Mouse (Mus musculus) MEL (cell line): ENCODE measurements around the gene Alkbh7. TPM values are rescaled to one million over a fixed set of nuclear protein-coding genes. Genes with fewer than 3 reads are reported as not detected.

ENCODE experiments used
- DNase-seq: peaks from one replicate; pipeline ENCODE4 v3.0.0; 2011; ENCODE audit warnings: low read depth, low spot score
- H3K27ac ChIP-seq: 2 replicates; pipeline ENCODE4 v1.5.1; 2012; ENCODE audit warnings: low read depth, mild to moderate bottlenecking, control low read depth, low read length, moderate library complexity; ENCODE audit not compliant: control insufficient read depth
- H3K27me3 ChIP-seq, 2 experiments: fragments of 150-350 bp in 1 of 2; sonication (generic) in 1 of 2; 2 replicates each; pipeline ENCODE4 v1.6.1; 2012; ENCODE audit warnings: low read length in 2 of 2, mild to moderate bottlenecking in 2 of 2, improper control_type of control experiment in 1 of 2, moderate library complexity in 1 of 2; ENCODE audit not compliant: insufficient read depth in 2 of 2, control insufficient read depth in 1 of 2
- H3K36me3 ChIP-seq, 2 experiments: 2 replicates each; pipeline ENCODE4 v1.6.1; 2012 to 2014; ENCODE audit warnings: low read length in 2 of 2, improper control_type of control experiment in 1 of 2, inconsistent platforms in 1 of 2, mild to moderate bottlenecking in 1 of 2; ENCODE audit not compliant: insufficient read depth in 2 of 2, control insufficient read depth in 1 of 2
- H3K4me1 ChIP-seq, 2 experiments: fragments of 150-350 bp in 1 of 2; sonication (generic) in 1 of 2; 2 replicates each; pipeline ENCODE4 v1.6.1; 2012; ENCODE audit warnings: low read length in 2 of 2, improper control_type of control experiment in 1 of 2, mild to moderate bottlenecking in 1 of 2; ENCODE audit not compliant: insufficient read depth in 2 of 2, control insufficient read depth in 1 of 2
- H3K4me3 ChIP-seq, 2 experiments: fragments of 150-350 bp in 1 of 2; sonication (generic) in 1 of 2; 2 replicates each; pipeline ENCODE4 v1.5.1; 2012; ENCODE audit warnings: low read depth in 2 of 2, low read length in 2 of 2, mild to moderate bottlenecking in 2 of 2, moderate library complexity in 2 of 2, control low read depth in 1 of 2, improper control_type of control experiment in 1 of 2; ENCODE audit not compliant: control insufficient read depth in 1 of 2, insufficient read depth in 1 of 2
- H3K79me2 ChIP-seq: 2 replicates; pipeline ENCODE4 v1.6.1; 2012; ENCODE audit warnings: mild to moderate bottlenecking, low read length, moderate library complexity; ENCODE audit not compliant: control insufficient read depth, poor library complexity, insufficient read depth
- H3K9ac ChIP-seq: 2 replicates; pipeline ENCODE4 v1.6.1; 2012; ENCODE audit warnings: low read depth, mild to moderate bottlenecking, control low read depth, low read length, moderate library complexity; ENCODE audit not compliant: control insufficient read depth, poor library complexity, severe bottlenecking
- H3K9me3 ChIP-seq: fragments of 150-350 bp; sonication (generic); replicated peaks from 2 replicates; pipeline ENCODE4 v1.6.1; 2012; ENCODE audit warnings: mild to moderate bottlenecking, low read length, improper control_type of control experiment, moderate library complexity; ENCODE audit not compliant: insufficient read depth
- BHLHE40 ChIP-seq: IDR thresholded peaks from 2 replicates; pipeline ENCODE4 v1.6.1; 2012; ENCODE audit warnings: low read depth, mild to moderate bottlenecking, inconsistent platforms, low read length, improper control_type of control experiment, borderline replicate concordance
- CHD1 ChIP-seq: IDR thresholded peaks from 2 replicates; pipeline ENCODE4 v1.6.1; 2012; ENCODE audit warnings: low read depth, mild to moderate bottlenecking, inconsistent platforms, low read length, improper control_type of control experiment
- ELF1 ChIP-seq: IDR thresholded peaks from 2 replicates; pipeline ENCODE4 v1.6.1; 2014; ENCODE audit warnings: low read depth, mild to moderate bottlenecking, inconsistent platforms, low read length, improper control_type of control experiment, moderate library complexity
- GABPA ChIP-seq: IDR thresholded peaks from 2 replicates; pipeline ENCODE4 v1.6.1; 2012; ENCODE audit warnings: low read depth, mild to moderate bottlenecking, inconsistent platforms, low read length, improper control_type of control experiment, moderate library complexity
- HCFC1 ChIP-seq: IDR thresholded peaks from 2 replicates; pipeline ENCODE4 v1.6.1; 2012; ENCODE audit warnings: low read depth, mild to moderate bottlenecking, inconsistent platforms, low read length, improper control_type of control experiment, moderate library complexity
- JUND ChIP-seq: IDR thresholded peaks from 2 replicates; pipeline ENCODE4 v1.6.1; 2011; ENCODE audit warnings: low read depth, mild to moderate bottlenecking, improper control_type of control experiment, low read length
- KAT2A ChIP-seq: conservative IDR thresholded peaks from 2 replicates; pipeline ENCODE4 v1.6.1; 2012; ENCODE audit warnings: low read depth, low read length, improper control_type of control experiment, inconsistent platforms
- MAFK ChIP-seq: IDR thresholded peaks from 2 replicates; pipeline ENCODE4 v1.6.1; 2011; ENCODE audit warnings: low read depth, mild to moderate bottlenecking, low read length, improper control_type of control experiment, borderline replicate concordance
- MAX ChIP-seq: IDR thresholded peaks from 2 replicates; pipeline ENCODE4 v1.6.1; 2011; ENCODE audit warnings: low read length, improper control_type of control experiment
- MEF2A ChIP-seq: IDR thresholded peaks from 2 replicates; pipeline ENCODE4 v1.6.1; 2014; ENCODE audit warnings: low read depth, mild to moderate bottlenecking, inconsistent platforms, low read length, improper control_type of control experiment; ENCODE audit not compliant: poor library complexity, insufficient replicate concordance, severe bottlenecking; ENCODE audit errors: extremely low read depth
- MYB ChIP-seq: IDR thresholded peaks from 2 replicates; pipeline ENCODE4 v1.6.1; 2011; ENCODE audit warnings: mild to moderate bottlenecking, low read depth, low read length, improper control_type of control experiment
- NELFE ChIP-seq: IDR thresholded peaks from 2 replicates; pipeline ENCODE4 v1.6.1; 2011; ENCODE audit warnings: low read depth, low read length, improper control_type of control experiment
- NRF1 ChIP-seq: IDR thresholded peaks from 2 replicates; pipeline ENCODE4 v1.6.1; 2014; ENCODE audit warnings: low read depth, mild to moderate bottlenecking, inconsistent platforms, low read length, improper control_type of control experiment, moderate library complexity; ENCODE audit not compliant: poor library complexity, insufficient read depth, severe bottlenecking
- POLR2AphosphoS2 ChIP-seq: IDR thresholded peaks from 2 replicates; pipeline ENCODE4 v1.6.1; 2011; ENCODE audit warnings: low read length, improper control_type of control experiment
- POLR2AphosphoS5 ChIP-seq: IDR thresholded peaks from 2 replicates; pipeline ENCODE4 v1.6.1; 2012; ENCODE audit warnings: low read depth, borderline replicate concordance, mild to moderate bottlenecking, inconsistent platforms, low read length, moderate library complexity, mixed read lengths
- RAD21 ChIP-seq: IDR thresholded peaks from 2 replicates; pipeline ENCODE4 v1.6.1; 2011; ENCODE audit warnings: mild to moderate bottlenecking, low read depth, low read length, improper control_type of control experiment
- SIN3A ChIP-seq: IDR thresholded peaks from 2 replicates; pipeline ENCODE4 v1.6.1; 2012; ENCODE audit warnings: low read length, improper control_type of control experiment, inconsistent platforms
- SMC3 ChIP-seq: IDR thresholded peaks from 2 replicates; pipeline ENCODE4 v1.6.1; 2011; ENCODE audit warnings: low read depth, low read length, improper control_type of control experiment
- TAL1 ChIP-seq: IDR thresholded peaks from 2 replicates; pipeline ENCODE4 v1.6.1; 2012; ENCODE audit warnings: mild to moderate bottlenecking, inconsistent platforms, low read length, moderate library complexity, mixed read lengths
- TCF12 ChIP-seq: IDR thresholded peaks from 2 replicates; pipeline ENCODE4 v1.6.1; 2014; ENCODE audit warnings: low read depth, mild to moderate bottlenecking, inconsistent platforms, low read length, improper control_type of control experiment, moderate library complexity
- USF2 ChIP-seq, 2 experiments: IDR thresholded peaks; 2 replicates each; pipeline ENCODE4 v1.6.1; 2011 to 2012; ENCODE audit warnings: improper control_type of control experiment in 2 of 2, low read length in 2 of 2, borderline replicate concordance in 1 of 2, inconsistent platforms in 1 of 2, low read depth in 1 of 2, mild to moderate bottlenecking in 1 of 2; ENCODE audit not compliant: insufficient read depth in 1 of 2
- ZKSCAN1 ChIP-seq: IDR thresholded peaks from 2 replicates; pipeline ENCODE4 v1.6.1; 2012; ENCODE audit warnings: low read depth, mild to moderate bottlenecking, inconsistent platforms, low read length, improper control_type of control experiment, moderate library complexity
- polyA plus RNA-seq, 2 experiments: library from polyadenylated mRNA; stranded (reverse) in 1 of 2; unstranded in 1 of 2; fragments of >175 nt in 1 of 2; fragments of >200 nt in 1 of 2; gene quantifications; 2 replicates each; pipeline versions ENCODE4 v1.2.1 to v1.2.4; 2012; ENCODE audit warnings: low replicate concordance in 2 of 2, low read depth in 1 of 2; ENCODE audit not compliant: insufficient read length in 2 of 2, insufficient read depth in 1 of 2, missing spikeins in 1 of 2
- total RNA-seq: library from RNA; depleted of rRNA; stranded (reverse); fragments of 300-350 nt; gene quantifications from 2 replicates; pipeline ENCODE4 v1.2.3, GENCODE M21; 2012

Alkbh7 gene
- total and polyA plus RNA-seq, 3 experiments = 18.9 to 26.4 TPM; not detected in 1

DNA sequence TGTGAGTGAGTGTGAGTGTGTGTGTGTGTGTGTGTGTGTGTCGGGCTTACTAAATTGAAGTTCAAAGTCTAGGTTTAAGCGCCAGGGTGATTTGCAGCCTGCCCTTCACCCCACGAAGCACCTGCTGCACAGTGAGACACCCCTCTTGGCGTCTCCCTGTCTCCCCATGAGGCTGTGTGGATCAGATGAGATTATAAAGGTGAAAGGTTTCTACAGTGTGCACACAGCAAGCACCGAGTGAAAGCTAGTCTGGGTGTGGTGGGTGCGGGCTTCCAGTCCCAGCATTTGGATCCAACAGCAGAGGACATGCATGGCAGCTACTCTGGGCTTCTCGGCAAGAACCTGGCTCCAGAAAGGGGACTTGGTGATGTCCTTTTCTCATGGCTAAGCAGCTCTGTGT is 16.1 kb upstream of the Alkbh7 start:
- TF ChIP-seq NRF1 = no peak
- no peak for TF ChIP-seq KAT2A
- no peak for TF ChIP-seq MAX
- no peak for TF ChIP-seq USF2 (IDR thresholded peaks at IDR 0.05; ENCODE audit: borderline replicate concordance in 1 of 2, insufficient read depth in 1 of 2, low read depth in 1 of 2, low read length in 2 of 2)
- no peak for TF ChIP-seq JUND
- TF ChIP-seq RAD21 = no peak
- no peak for TF ChIP-seq TAL1
- TF ChIP-seq SIN3A = no peak
- no peak for TF ChIP-seq NELFE
- Histone ChIP-seq H3K27ac (no peak overlapping the region), H3K36me3 (no peaks in the 10 kb centered on the region), H3K9me3 (no peaks in the 10 kb centered on the region), H3K9ac (no peak overlapping the region), H3K4me1 (no peaks in the 10 kb centered on the region), H3K79me2 (no peaks in the 10 kb centered on the region), H3K4me3 (no peak overlapping the region), H3K27me3 (no peaks in the 10 kb centered on the region; a peak in 1 of 4 replicates)
- DNase-seq = no peak

DNA sequence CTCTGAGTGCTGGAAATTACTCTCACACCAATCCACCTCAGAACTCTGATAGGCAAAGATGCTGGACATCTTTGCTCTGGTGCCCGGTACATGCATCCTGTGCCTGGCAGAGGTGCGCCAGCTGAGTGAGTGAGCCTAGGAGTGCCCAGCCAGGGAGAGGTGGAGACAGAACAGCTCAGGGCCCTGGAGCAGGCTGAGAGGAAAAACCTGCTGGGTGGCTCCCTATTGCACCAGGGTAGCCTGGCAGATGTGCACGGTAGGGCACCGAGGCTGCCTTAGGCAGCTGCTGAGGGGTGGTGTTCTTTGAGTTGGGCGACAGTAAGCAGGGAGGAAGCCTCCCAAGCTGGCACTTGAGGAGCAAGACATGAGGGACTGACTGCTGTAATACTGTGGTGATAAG is 15.1 kb upstream of the Alkbh7 start, which contains the start of gene Acer1:
Acer1 (minus strand) TSS at position 114 of the 400 bp plus-strand sequence.
- Histone ChIP-seq H3K4me3 (no peak within 1 kb of the TSS), H3K27ac (no peak within 1 kb of the TSS), H3K4me1 (no peaks in the 10 kb centered on the region), H3K79me2 (no peaks in the 10 kb centered on the region), H3K27me3 (no peaks in the 10 kb centered on the region; a peak in 1 of 4 replicates), H3K9ac (no peak within 1 kb of the TSS), H3K9me3 (no peaks in the 10 kb centered on the region), H3K36me3 (no peaks in the 10 kb centered on the region)
- DNase-seq = no peak
- TF ChIP-seq SMC3 (no peak), RAD21 (no peak), MAFK (no peak), ELF1 (no peak), HCFC1 (no peak), JUND (no peak)

DNA sequence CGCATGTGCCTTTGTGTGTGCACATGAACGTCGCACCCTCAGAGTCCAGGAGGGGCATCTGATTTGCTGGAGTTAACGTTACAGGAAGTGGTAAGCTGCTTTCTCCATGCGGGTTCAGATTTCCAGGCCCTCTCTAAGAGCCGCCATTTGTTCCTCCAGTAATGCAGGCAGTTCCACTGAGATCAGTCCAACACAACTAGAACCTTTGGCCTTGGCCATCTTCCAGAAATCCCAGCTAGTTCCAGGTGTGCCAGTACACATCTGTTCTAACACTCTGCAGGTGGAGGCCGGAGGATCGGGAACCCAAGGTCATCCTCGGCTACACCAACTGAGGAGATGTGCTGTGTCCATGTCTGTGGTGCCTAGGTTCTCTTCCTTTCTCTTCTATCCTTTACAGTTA is 12.3 kb upstream of the Alkbh7 start:
- Histone ChIP-seq H3K9me3 (no peaks in the 10 kb centered on the region), H3K27me3 (no peaks in the 10 kb centered on the region; a peak in 1 of 4 replicates), H3K36me3 (no peaks in the 10 kb centered on the region), H3K27ac (no peak overlapping the region), H3K4me1 (no peaks in the 10 kb centered on the region), H3K9ac (no peak overlapping the region), H3K4me3 (no peak overlapping the region), H3K79me2 (no peaks in the 10 kb centered on the region)
- TF ChIP-seq HCFC1 = no peak
- TF ChIP-seq SMC3 = no peak
- TF ChIP-seq POLR2AphosphoS5 = no peak
- no peak for TF ChIP-seq MYB
- TF ChIP-seq MEF2A = no peak
- no peak for TF ChIP-seq ZKSCAN1
- TF ChIP-seq CHD1 = no peak
- no peak for TF ChIP-seq KAT2A
- TF ChIP-seq BHLHE40 = no peak
- TF ChIP-seq TCF12 = no peak
- no peak for TF ChIP-seq POLR2AphosphoS2
- TF ChIP-seq GABPA = no peak
- DNase-seq = no peak
